Mouse (Mus musculus): Measurements from ENCODE around the gene Wdr37. TPM values are rescaled to one million over a fixed set of nuclear protein-coding genes. Genes with fewer than 3 reads are reported as not detected.
"Not testable (repeated sequence)": the region's sequence is repeated elsewhere in the genome, so short reads cannot be mapped to it uniquely, and the experiment has no call there.

Gene Wdr37
- 17.6 TPM for polyA plus RNA-seq (2021)

GRCm38 (mm10) chr13:8871314-8871962, at the start of gene Wdr37:
Wdr37 (minus strand) TSS chr13:8871909.
- in situ Hi-C loops (cut with MboI; ENCODE audit: low pct_unique_long_range_greater_than_20kb): no loop called here
- ChIA-PET CTCF (interaction anchor here (0.6 to 3.0 kb wide), 7 partner anchors 9 to 896 kb away, joined by 3 to 22 read pairs (median 5); partner anchors contain the start of gene Idi1), POLR2A (interaction anchor here (0.8 to 1.1 kb wide), 2 partner anchors 14 to 40 kb away, joined by 3 to 4 read pairs; partner anchors contain the start of gene Idi1)
- H3K27me3 ChIP-seq: no peaks in the 10 kb centered on the region
- peak; percentile 15 for DNase-seq (ENCODE audit: low read depth, low spot score)
- peak; percentile 58 for ATAC-seq
- TF ChIP-seq CTCF (IDR thresholded peaks at IDR 0.05): no peak

GRCm38 (mm10) chr13:8913890-8914289, 42.2 kb upstream of the Wdr37 start:
- H3K27me3 ChIP-seq; ATAC-seq; DNase-seq (ENCODE audit: low read depth, low spot score); CTCF ChIA-PET; in situ Hi-C loops (cut with MboI; ENCODE audit: low pct_unique_long_range_greater_than_20kb): not testable (repeated sequence)
- POLR2A ChIA-PET: interaction anchor here (0.7 kb wide), 1 partner anchor 1669 kb away, joined by 5 read pairs; no protein-coding TSS in a partner anchor

GRCm38 (mm10) chr13:8905986-8906385, 34.3 kb upstream of the Wdr37 start:
- CTCF ChIA-PET; in situ Hi-C loops (cut with MboI; ENCODE audit: low pct_unique_long_range_greater_than_20kb); H3K27me3 ChIP-seq: not testable (repeated sequence)

GRCm38 (mm10) chr13:8888603-8889002, 16.9 kb upstream of the Wdr37 start:
- ChIA-PET POLR2A (no interaction called here), CTCF (interaction anchor here (1.7 kb wide), 1 partner anchor 18 kb away, joined by 7 read pairs; the partner anchor contains the start of gene Wdr37)
- in situ Hi-C loops (cut with MboI; ENCODE audit: low pct_unique_long_range_greater_than_20kb): no loop called here

More at GRCm38 (mm10) chr13:8905986-8906385, 34.3 kb upstream of the Wdr37 start:
- POLR2A ChIA-PET; ATAC-seq; DNase-seq (ENCODE audit: low read depth, low spot score): not testable (repeated sequence)

GRCm38 (mm10) chr13:8886185-8886560, 14.5 kb upstream of the Wdr37 start:
- TF ChIP-seq CTCF (IDR thresholded peaks at IDR 0.05): no peak
- H3K27me3 ChIP-seq: peaks cover 5% of the 10 kb centered on the region
- POLR2A ChIA-PET: interaction anchor here (1.2 kb wide), 1 partner anchor 8 kb away, joined by 3 read pairs; no protein-coding TSS in a partner anchor
- DNase-seq (ENCODE audit: low read depth, low spot score): no peak
- CTCF ChIA-PET: interaction anchor here (2.9 kb wide), 1 partner anchor 14 kb away, joined by 22 read pairs; the partner anchor contains the start of gene Wdr37
- in situ Hi-C loops (cut with MboI; ENCODE audit: low pct_unique_long_range_greater_than_20kb): no loop called here
- no peak for ATAC-seq

More at GRCm38 (mm10) chr13:8888603-8889002, 16.9 kb upstream of the Wdr37 start:
- ATAC-seq (no peak), DNase-seq (ENCODE audit: low read depth, low spot score) (no peak)
- no peaks in the 10 kb centered on the region for H3K27me3 ChIP-seq
- TF ChIP-seq CTCF (IDR thresholded peaks at IDR 0.05): peak; percentile 60

- ATAC-seq (peak; percentile 99), DNase-seq (ENCODE audit: low read depth, low spot score) (peak; percentile 75)
- POLR2A ChIA-PET: interaction anchor here (0.7 to 1.2 kb wide), 2 partner anchors 8 to 15 kb away, joined by 3 read pairs; no protein-coding TSS in a partner anchor
- no peak for TF ChIP-seq CTCF (IDR thresholded peaks at IDR 0.05)
- in situ Hi-C loops (cut with MboI; ENCODE audit: low pct_unique_long_range_greater_than_20kb): no loop called here
- peaks cover 5% of the 10 kb centered on the region for H3K27me3 ChIP-seq
- CTCF ChIA-PET: interaction anchor here (2.9 kb wide), 1 partner anchor 14 kb away, joined by 22 read pairs; the partner anchor contains the start of gene Wdr37
Measured at GRCm38 (mm10) chr13:8885445-8886184, 13.9 kb upstream of the Wdr37 start, which contains the start of gene Idi1. Idi1 (plus strand) TSS chr13:8885501.

GRCm38 (mm10) chr13:8883870-8884269, 12.2 kb upstream of the Wdr37 start:
- H3K27me3 ChIP-seq; in situ Hi-C loops (cut with MboI; ENCODE audit: low pct_unique_long_range_greater_than_20kb); POLR2A ChIA-PET; DNase-seq (ENCODE audit: low read depth, low spot score); ATAC-seq: not testable (repeated sequence)
- CTCF ChIA-PET: interaction anchor here (2.9 kb wide), 1 partner anchor 12 kb away, joined by 22 read pairs; the partner anchor contains the start of gene Wdr37

- in situ Hi-C loops (cut with MboI; ENCODE audit: low pct_unique_long_range_greater_than_20kb): no loop called here
Measured at GRCm38 (mm10) chr13:8881611-8882010, 9.9 kb upstream of the Wdr37 start.

GRCm38 (mm10) chr13:8873776-8874175, 2.1 kb upstream of the Wdr37 start:
- no peak for DNase-seq (ENCODE audit: low read depth, low spot score)
- POLR2A ChIA-PET: no interaction called here
- in situ Hi-C loops (cut with MboI; ENCODE audit: low pct_unique_long_range_greater_than_20kb): no loop called here

More at GRCm38 (mm10) chr13:8881611-8882010, 9.9 kb upstream of the Wdr37 start:
- ChIA-PET POLR2A (no interaction called here), CTCF (no interaction called here)
- peaks cover 5% of the 10 kb centered on the region for H3K27me3 ChIP-seq
- no peak for ATAC-seq
- DNase-seq (ENCODE audit: low read depth, low spot score): no peak
- TF ChIP-seq CTCF (IDR thresholded peaks at IDR 0.05): no peak

GRCm38 (mm10) chr13:8870510-8871313, 997 bp downstream of the Wdr37 start:
- ChIA-PET CTCF (interaction anchor here (1.0 to 3.0 kb wide), 7 partner anchors 8 to 21 kb away, joined by 3 to 22 read pairs (median 5); partner anchors contain the start of gene Idi1), POLR2A (interaction anchor here (0.8 to 1.1 kb wide), 2 partner anchors 14 to 41 kb away, joined by 3 to 4 read pairs; partner anchors contain the start of gene Idi1)
- H3K27me3 ChIP-seq: no peaks in the 10 kb centered on the region
- DNase-seq (ENCODE audit: low read depth, low spot score) (peak; percentile 58), ATAC-seq (peak; percentile 90)
- in situ Hi-C loops (cut with MboI; ENCODE audit: low pct_unique_long_range_greater_than_20kb): no loop called here
- TF ChIP-seq CTCF (IDR thresholded peaks at IDR 0.05): peak; percentile 97

More at GRCm38 (mm10) chr13:8873776-8874175, 2.1 kb upstream of the Wdr37 start:
- CTCF ChIA-PET: no interaction called here
- H3K27me3 ChIP-seq: no peaks in the 10 kb centered on the region
- ATAC-seq: no peak
- TF ChIP-seq CTCF (IDR thresholded peaks at IDR 0.05): no peak
